Mouse (Mus musculus) kidney, adult 18-20 months (tissue): ENCODE results near the gene Micu1.
"Not testable (repeated sequence)": the region's sequence is repeated elsewhere in the genome, so short reads cannot be mapped to it uniquely, and the experiment has no call there.

Source experiments
- DNase-seq: peaks from one replicate; pipeline ENCODE4 v3.0.0; 2021

Gene Micu1

GRCm38 (mm10) chr10:59702207-59703032 lies at the start of gene Micu1:
Micu1 (plus strand) TSS chr10:59702477.
- peak; percentile 97 for DNase-seq

DNA sequence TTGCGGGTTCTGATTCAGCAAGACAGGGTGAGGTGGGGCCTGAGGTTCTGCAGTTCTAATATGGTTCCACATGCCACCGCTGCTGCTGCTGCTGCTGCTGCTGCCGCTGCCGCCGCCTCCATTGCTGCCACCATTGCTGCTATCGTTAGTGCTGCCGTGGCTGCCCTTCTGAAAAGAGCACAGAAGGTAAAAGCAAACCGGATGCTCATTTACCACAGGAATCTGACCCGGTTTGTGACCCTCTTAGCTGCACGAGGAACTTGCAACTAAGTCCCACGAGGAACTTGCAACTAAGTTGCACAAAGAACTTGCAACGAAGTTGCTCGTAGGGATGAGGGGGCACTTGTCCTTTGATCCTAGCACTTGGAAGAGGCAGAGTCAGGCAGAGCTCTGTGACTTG lies 45.5 kb upstream of the Micu1 start:
- no peak for DNase-seq

DNA sequence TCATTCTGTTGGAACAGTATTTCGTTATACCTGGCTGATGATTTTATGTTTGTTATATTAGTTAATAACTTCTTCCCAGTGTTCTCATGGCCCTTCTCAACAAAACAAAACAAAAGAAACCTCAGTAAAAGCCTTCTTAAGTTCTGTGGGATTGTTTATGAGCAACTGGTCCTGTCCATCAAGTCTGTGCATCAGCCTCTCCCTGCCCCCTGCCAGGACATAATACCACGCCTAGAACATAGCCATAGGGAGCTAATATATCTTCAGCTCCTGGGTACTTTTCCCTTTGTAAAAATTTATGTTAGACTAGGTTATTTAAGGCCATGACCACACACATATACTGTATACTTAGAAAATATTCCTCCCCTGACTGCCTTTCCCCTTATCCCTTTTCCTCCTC lies 37.5 kb upstream of the Micu1 start:
- DNase-seq, result no peak

- no peak for DNase-seq
Measured at GRCm38 (mm10) chr10:59665503-59666291, 36.6 kb upstream of the Micu1 start.

DNA sequence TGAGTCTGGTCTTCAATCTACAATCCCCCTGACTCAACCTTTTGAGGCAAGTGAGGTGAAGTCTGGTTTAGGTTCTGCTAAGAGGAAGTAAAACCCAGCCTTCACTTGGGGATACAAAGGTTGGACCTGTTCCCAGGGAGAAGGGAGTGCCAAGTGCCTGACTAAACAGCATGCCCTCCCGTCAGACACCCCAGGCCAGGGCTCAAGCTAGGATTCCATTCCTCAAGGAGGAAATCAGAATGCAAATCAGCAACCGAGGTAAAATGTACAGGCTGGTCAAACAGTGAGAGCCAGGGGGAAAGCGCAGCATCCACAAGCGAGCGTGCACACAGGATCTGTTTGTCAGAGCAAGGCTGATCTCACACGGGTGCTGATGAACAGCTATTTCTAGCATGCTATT lies 34.9 kb upstream of the Micu1 start:
- peak; percentile 8 for DNase-seq

- no peak for DNase-seq
Measured at GRCm38 (mm10) chr10:59668491-59668890, 33.8 kb upstream of the Micu1 start.

DNA sequence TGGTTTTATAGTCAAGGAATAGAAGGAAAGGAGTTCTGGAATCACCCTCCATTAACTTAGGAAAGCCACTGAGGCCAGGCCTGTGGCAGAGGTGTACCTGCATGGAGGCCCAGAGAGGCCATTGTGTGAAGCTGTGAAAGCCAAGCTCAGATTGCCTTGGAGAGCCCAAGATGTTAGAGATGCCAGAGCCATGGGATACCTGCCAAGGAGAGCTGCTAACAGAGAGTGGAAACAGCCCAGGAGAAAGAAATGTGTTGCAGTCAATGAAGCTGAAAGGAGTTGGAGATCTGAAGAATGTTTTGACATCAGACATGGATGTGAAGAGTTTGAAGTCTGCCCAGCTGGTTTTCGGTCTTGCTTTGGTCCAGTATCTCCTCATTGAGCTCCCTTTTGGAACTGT lies 24.4 kb upstream of the Micu1 start:
- DNase-seq, result no peak

GRCm38 (mm10) chr10:59679189-59679588 lies 23.1 kb upstream of the Micu1 start:
- no peak for DNase-seq

DNA sequence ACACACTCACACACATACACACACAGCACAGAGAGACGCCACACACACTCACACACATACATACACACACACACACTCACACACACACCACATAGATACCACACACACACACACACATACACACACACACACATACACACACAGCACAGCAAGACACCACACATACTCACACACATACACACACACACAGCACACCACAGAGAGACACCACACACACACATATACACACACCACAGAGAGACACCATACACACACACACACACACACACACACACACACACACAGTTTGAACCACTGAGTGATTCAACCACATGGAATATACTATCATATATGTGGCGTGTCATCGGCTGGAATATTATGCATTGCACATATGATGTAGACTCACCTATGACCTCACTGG lies 16.7 kb upstream of the Micu1 start:
- DNase-seq, result not testable (repeated sequence)

DNA sequence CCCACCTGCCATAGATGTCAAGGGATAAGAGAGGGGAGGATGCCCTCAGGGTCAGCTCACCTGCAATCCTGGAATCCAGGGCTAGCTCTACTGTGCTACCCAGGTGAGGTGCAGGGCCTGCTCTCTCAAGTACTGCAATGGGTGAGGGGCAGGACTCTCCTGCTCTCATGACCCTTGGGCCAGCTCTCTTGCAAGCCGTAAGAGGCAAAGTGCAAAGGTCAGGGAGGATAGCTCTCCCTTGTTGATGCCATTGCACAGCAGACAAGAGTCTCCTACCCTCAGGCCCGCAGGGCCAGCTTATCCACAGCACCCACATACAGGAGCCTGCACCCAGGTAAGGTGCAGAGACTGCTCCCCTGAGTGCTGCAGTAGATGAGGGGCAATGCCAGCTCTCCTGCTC lies 15.2 kb upstream of the Micu1 start:
- no peak for DNase-seq

- no peak for DNase-seq
Measured at GRCm38 (mm10) chr10:59689836-59690235, 12.4 kb upstream of the Micu1 start.

GRCm38 (mm10) chr10:59692441-59692840 lies 9.8 kb upstream of the Micu1 start:
- no peak for DNase-seq

- no peak for DNase-seq
Measured at GRCm38 (mm10) chr10:59694104-59694503, 8.2 kb upstream of the Micu1 start.

- no peak for DNase-seq
Measured at GRCm38 (mm10) chr10:59699516-59699915, 2.8 kb upstream of the Micu1 start.

GRCm38 (mm10) chr10:59701805-59702204 lies 472 bp upstream of the Micu1 start:
- DNase-seq, result no peak

DNA sequence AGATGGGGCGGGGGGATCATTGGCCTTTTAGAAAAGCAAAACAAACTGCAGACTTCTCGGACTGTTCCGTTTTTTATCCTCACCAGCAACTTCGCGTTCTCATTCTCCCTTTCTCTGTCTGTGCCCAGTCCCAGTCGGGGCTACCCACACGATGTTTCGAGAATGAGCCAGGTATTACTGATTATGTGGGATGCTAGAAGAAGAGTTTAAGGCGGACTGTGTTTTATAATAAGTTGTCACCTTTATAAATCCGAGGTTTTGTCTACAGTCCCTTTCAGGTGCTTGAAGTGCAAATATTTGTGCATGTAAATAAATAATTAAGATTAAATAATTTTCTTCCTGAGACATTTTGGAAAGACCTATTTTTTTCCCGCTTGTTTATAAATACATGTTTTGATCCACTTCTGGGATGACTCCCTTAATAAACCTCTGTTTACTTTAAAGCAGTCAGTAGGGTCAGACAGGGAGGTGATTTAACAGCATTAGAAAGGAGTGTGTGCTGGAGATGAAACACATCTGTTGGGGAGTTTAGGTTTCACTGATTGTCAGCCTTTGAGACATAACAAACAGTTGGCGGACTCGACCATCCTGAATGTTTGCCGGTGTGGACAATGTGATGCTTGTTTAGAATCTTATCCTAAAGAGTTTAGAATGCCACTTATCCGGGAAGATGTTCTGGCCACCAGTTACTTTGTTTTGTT lies 933 bp downstream of the Micu1 start:
- no peak for DNase-seq

GRCm38 (mm10) chr10:59706991-59707546 lies 4.8 kb downstream of the Micu1 start:
- DNase-seq, result no peak

- no peak for DNase-seq
Measured at GRCm38 (mm10) chr10:59707595-59707994, 5.3 kb downstream of the Micu1 start.

- no peak for DNase-seq
Measured at GRCm38 (mm10) chr10:59709281-59709680, 7.0 kb downstream of the Micu1 start.

GRCm38 (mm10) chr10:59710246-59710645 lies 8.0 kb downstream of the Micu1 start:
- no peak for DNase-seq

GRCm38 (mm10) chr10:59712062-59712461 lies 9.8 kb downstream of the Micu1 start:
- no peak for DNase-seq

DNA sequence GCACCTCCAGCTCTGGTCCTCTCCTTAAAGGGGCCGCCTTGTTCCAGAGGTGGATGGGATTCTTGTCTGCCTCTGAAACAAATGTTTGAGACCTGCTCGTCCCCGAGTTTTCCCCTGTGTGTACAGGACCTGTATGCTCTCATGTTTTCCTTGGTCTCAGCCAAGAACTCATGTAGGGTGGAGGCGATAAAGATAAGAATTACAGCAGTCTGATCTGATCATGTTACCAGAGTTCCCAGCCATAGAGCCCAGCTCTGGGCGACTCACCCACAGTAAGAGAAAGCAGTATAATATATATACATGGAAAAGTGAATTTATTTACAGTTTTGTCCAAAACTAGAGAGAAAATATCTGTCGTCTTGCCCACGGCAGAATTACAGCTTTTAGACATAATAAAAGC lies 17.7 kb downstream of the Micu1 start:
- DNase-seq, result no peak

DNA sequence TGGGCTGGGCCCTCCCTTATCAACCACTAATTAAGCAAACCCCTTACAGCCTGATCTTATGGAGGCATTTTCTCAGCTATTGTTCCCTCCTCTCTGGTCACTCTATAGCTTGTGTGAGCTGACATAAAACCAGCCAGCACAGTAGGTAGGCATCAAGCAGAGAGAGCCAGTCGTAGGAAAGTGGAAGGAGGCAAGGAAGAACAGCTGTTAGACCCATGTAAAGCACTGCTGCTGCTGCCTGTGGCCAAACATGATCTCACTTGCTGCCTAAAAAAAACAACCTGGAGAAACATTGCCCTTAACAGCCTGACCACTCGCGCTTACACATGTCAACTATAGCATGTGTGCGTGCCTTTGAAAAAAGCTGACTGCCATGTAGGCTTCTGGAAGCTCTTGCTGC lies 19.3 kb downstream of the Micu1 start:
- no peak for DNase-seq
